Mouse (Mus musculus) liver, adult 2 months (tissue): ENCODE results near the gene Hhatl. TPM values are rescaled to one million over a fixed set of nuclear protein-coding genes. Genes with fewer than 3 reads are reported as not detected.
A peak's percentile ranks its signal among the peaks of the same experiment; 100 is the strongest.

Source experiments
- DNase-seq: peaks from one replicate; pipeline ENCODE4 v3.0.0-alpha.2; 2011; ENCODE audit warnings: low read depth, low spot score; ENCODE audit errors: extremely low read depth
- H3K27ac ChIP-seq: fragments of 200-500 bp; replicated peaks from 2 replicates; pipeline ENCODE4 v1.5.1; 2012; ENCODE audit warnings: low read depth, mild to moderate bottlenecking, control low read depth, inconsistent platforms, low read length; ENCODE audit not compliant: insufficient read depth
- H3K27me3 ChIP-seq: fragments of 200-500 bp; 2 replicates; pipeline ENCODE4 v1.6.1; 2012; ENCODE audit warnings: mild to moderate bottlenecking, moderate library complexity, low read length, inconsistent platforms; ENCODE audit not compliant: control insufficient read depth, insufficient read depth
- H3K36me3 ChIP-seq: fragments of 200-500 bp; 2 replicates; pipeline ENCODE4 v1.6.1; 2012; ENCODE audit warnings: low read length, inconsistent platforms; ENCODE audit not compliant: control insufficient read depth, insufficient read depth
- H3K4me1 ChIP-seq: fragments of 200-500 bp; 2 replicates; pipeline ENCODE4 v1.6.1; 2011; ENCODE audit warnings: low read length; ENCODE audit not compliant: control insufficient read depth, insufficient read depth
- H3K4me3 ChIP-seq: fragments of 200-500 bp; 2 replicates; pipeline ENCODE4 v1.5.1; 2011; ENCODE audit warnings: low read depth, mild to moderate bottlenecking, control low read depth, low read length, moderate library complexity; ENCODE audit not compliant: insufficient read depth
- H3K79me2 ChIP-seq: fragments of 200-500 bp; 2 replicates; pipeline ENCODE4 v1.6.1; 2012; ENCODE audit warnings: inconsistent platforms, mild to moderate bottlenecking, low read length, moderate library complexity; ENCODE audit not compliant: control insufficient read depth, insufficient read depth
- H3K9ac ChIP-seq: fragments of 200-500 bp; 2 replicates; pipeline ENCODE4 v1.6.1; 2012; ENCODE audit warnings: low read depth, mild to moderate bottlenecking, control low read depth, inconsistent platforms, low read length
- CTCF ChIP-seq: fragments of 200-500 bp; IDR thresholded peaks from 2 replicates; pipeline ENCODE4 v1.5.1; 2011; ENCODE audit warnings: low read depth, low read length, control low read depth
- POLR2A ChIP-seq: fragments of 200-500 bp; IDR thresholded peaks from 2 replicates; pipeline ENCODE4 v1.6.1; 2011; ENCODE audit warnings: low read length, control low read depth; ENCODE audit not compliant: insufficient read depth; ENCODE audit errors: extremely low read depth
- WGBS: fragments of 180-500 bp; shearing (Covaris S2); methylation state at CpG from one replicate; pipeline ENCODE4 v1.1.7; 2018; 5-methylcytosine and 5-hydroxymethylcytosine counted together
- polyA plus RNA-seq: library from polyadenylated mRNA; depleted of rRNA; stranded (reverse); fragments of >200 nt; gene quantifications from 2 replicates; pipeline ENCODE4 v1.2.3, GENCODE M21; 2012
- total RNA-seq: library from RNA; depleted of rRNA; stranded (reverse); fragments of >200 nt; gene quantifications from 2 replicates; pipeline ENCODE4 v1.2.3, GENCODE M21; 2014

Hhatl gene
- total and polyA plus RNA-seq, 2 experiments: not detected

- no peaks in the 10 kb centered on the region for H3K4me1 ChIP-seq
- H3K4me3 ChIP-seq: no peak overlapping the region
- H3K27ac ChIP-seq: no peak overlapping the region
- H3K36me3 ChIP-seq: no peaks in the 10 kb centered on the region
- DNase-seq: no peak
- H3K27me3 ChIP-seq: no peaks in the 10 kb centered on the region
- no peak for TF ChIP-seq CTCF
- TF ChIP-seq POLR2A: no peak
- no peak overlapping the region; the same call in 1 of the 2 replicates for H3K9ac ChIP-seq
- 95% methylated on average over 1 of the region's 1 CpGs for WGBS
- H3K79me2 ChIP-seq: no peaks in the 10 kb centered on the region
Observed at GRCm38 (mm10) chr9:121823051-121823450, 30.7 kb upstream of the Hhatl start.

DNA sequence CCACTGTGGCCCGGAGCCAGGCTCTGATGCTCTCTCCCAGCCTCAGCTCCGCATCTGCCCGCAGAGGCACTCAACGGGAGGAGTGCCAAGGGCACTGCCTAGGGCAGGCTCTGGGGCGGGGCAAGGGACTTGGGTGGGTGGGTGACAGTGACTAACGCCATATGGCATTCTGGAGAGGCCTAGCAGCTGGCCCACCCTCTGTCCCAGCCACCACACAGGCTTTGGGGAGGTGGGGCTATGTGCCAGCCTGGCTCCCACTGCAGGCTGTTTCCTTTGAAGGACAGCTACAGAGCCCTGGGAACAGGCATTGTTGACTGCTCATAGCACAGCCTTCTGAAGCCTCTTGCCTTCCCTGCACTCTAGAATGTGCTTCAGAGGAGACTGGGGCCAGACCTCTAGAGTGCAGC lies 30.3 kb upstream of the Hhatl start:
- no peaks in the 10 kb centered on the region for H3K79me2 ChIP-seq
- H3K4me3 ChIP-seq: no peak overlapping the region
- no peak overlapping the region for H3K9ac ChIP-seq
- WGBS: 77% methylated on average over 6 of the region's 6 CpGs
- H3K27me3 ChIP-seq: no peaks in the 10 kb centered on the region
- no peaks in the 10 kb centered on the region for H3K4me1 ChIP-seq
- TF ChIP-seq POLR2A: no peak
- TF ChIP-seq CTCF: no peak
- no peak overlapping the region for H3K27ac ChIP-seq
- no peaks in the 10 kb centered on the region for H3K36me3 ChIP-seq
- no peak for DNase-seq

- no peaks in the 10 kb centered on the region for H3K36me3 ChIP-seq
- H3K27ac ChIP-seq: no peak overlapping the region
- H3K9ac ChIP-seq: no peak overlapping the region
- WGBS: 80% methylated on average over 5 of the region's 5 CpGs
- H3K79me2 ChIP-seq: no peaks in the 10 kb centered on the region
- no peak for DNase-seq
- no peak for TF ChIP-seq POLR2A
- TF ChIP-seq CTCF: no peak
- no peak overlapping the region for H3K4me3 ChIP-seq
- no peaks in the 10 kb centered on the region for H3K27me3 ChIP-seq
- H3K4me1 ChIP-seq: no peaks in the 10 kb centered on the region
Observed at GRCm38 (mm10) chr9:121820765-121821164, 28.5 kb upstream of the Hhatl start.

- no peaks in the 10 kb centered on the region for H3K36me3 ChIP-seq
- no peak overlapping the region for H3K9ac ChIP-seq
- no peaks in the 10 kb centered on the region for H3K79me2 ChIP-seq
- no peaks in the 10 kb centered on the region for H3K27me3 ChIP-seq
- DNase-seq: peak; percentile 31
- no peak overlapping the region for H3K4me3 ChIP-seq
- TF ChIP-seq POLR2A: no peak
- TF ChIP-seq CTCF: no peak
- 65% methylated on average over 7 of the region's 7 CpGs for WGBS
- H3K4me1 ChIP-seq: no peaks in the 10 kb centered on the region
- H3K27ac ChIP-seq: 0 out of 2 replicates have a peak overlapping the region, but pooled peaks have one; percentile 1
Observed at GRCm38 (mm10) chr9:121819771-121820471, 27.6 kb upstream of the Hhatl start.

GRCm38 (mm10) chr9:121819073-121819770 lies 26.9 kb upstream of the Hhatl start:
- no peak for TF ChIP-seq CTCF
- TF ChIP-seq POLR2A: no peak
- Histone ChIP-seq H3K36me3 (no peaks in the 10 kb centered on the region), H3K4me3 (no peak overlapping the region), H3K4me1 (no peaks in the 10 kb centered on the region), H3K9ac (no peak overlapping the region), H3K27ac (0 out of 2 replicates have a peak overlapping the region, but pooled peaks have one; percentile 1), H3K79me2 (no peaks in the 10 kb centered on the region), H3K27me3 (no peaks in the 10 kb centered on the region)
- 61% methylated on average over 9 of the region's 9 CpGs for WGBS
- peak; percentile 53 for DNase-seq

DNA sequence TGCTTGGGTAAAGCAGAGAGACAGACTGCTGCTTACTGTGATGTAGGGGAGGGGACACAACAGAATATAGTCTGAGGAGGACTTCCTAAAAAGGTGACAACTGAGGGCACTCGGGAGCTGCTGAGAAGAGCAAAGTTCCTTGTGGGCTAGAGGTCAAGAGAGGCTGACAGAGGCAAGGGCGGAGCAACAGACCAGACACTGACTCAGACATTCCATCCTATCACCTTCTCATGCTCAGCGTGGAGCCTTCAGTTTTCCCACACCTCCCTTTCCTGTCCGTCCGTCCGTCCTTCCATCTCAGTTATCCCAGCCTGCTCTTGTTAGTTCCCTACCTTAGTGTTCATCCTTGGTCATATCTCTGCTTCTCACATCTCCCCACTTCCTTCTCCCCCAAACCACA lies 22.9 kb upstream of the Hhatl start:
- no peaks in the 10 kb centered on the region for H3K79me2 ChIP-seq
- no peaks in the 10 kb centered on the region for H3K36me3 ChIP-seq
- no peak for DNase-seq
- no peaks in the 10 kb centered on the region for H3K4me1 ChIP-seq
- 68% methylated on average over 6 of the region's 6 CpGs for WGBS
- TF ChIP-seq CTCF (no peak), POLR2A (no peak)
- no peak overlapping the region for H3K27ac ChIP-seq
- H3K27me3 ChIP-seq: no peaks in the 10 kb centered on the region
- H3K4me3 ChIP-seq: no peak overlapping the region
- H3K9ac ChIP-seq: no peak overlapping the region
